Mouse (Mus musculus) MEL (cell line): ENCODE results near the gene Adcy4. TPM values are rescaled to one million over a fixed set of nuclear protein-coding genes. Genes with fewer than 3 reads are reported as not detected.

Source experiments
- DNase-seq: peaks from one replicate; pipeline ENCODE4 v3.0.0; 2011; ENCODE audit warnings: low read depth, low spot score
- H3K27ac ChIP-seq: 2 replicates; pipeline ENCODE4 v1.5.1; 2012; ENCODE audit warnings: low read depth, mild to moderate bottlenecking, control low read depth, low read length, moderate library complexity; ENCODE audit not compliant: control insufficient read depth
- H3K27me3 ChIP-seq, 2 experiments: fragments of 150-350 bp in 1 of 2; sonication (generic) in 1 of 2; 2 replicates each; pipeline ENCODE4 v1.6.1; 2012; ENCODE audit warnings: low read length in 2 of 2, mild to moderate bottlenecking in 2 of 2, improper control_type of control experiment in 1 of 2, moderate library complexity in 1 of 2; ENCODE audit not compliant: insufficient read depth in 2 of 2, control insufficient read depth in 1 of 2
- H3K36me3 ChIP-seq, 2 experiments: 2 replicates each; pipeline ENCODE4 v1.6.1; 2012 to 2014; ENCODE audit warnings: low read length in 2 of 2, improper control_type of control experiment in 1 of 2, inconsistent platforms in 1 of 2, mild to moderate bottlenecking in 1 of 2; ENCODE audit not compliant: insufficient read depth in 2 of 2, control insufficient read depth in 1 of 2
- H3K4me1 ChIP-seq, 2 experiments: fragments of 150-350 bp in 1 of 2; sonication (generic) in 1 of 2; 2 replicates each; pipeline ENCODE4 v1.6.1; 2012; ENCODE audit warnings: low read length in 2 of 2, improper control_type of control experiment in 1 of 2, mild to moderate bottlenecking in 1 of 2; ENCODE audit not compliant: insufficient read depth in 2 of 2, control insufficient read depth in 1 of 2
- H3K4me3 ChIP-seq, 2 experiments: fragments of 150-350 bp in 1 of 2; sonication (generic) in 1 of 2; 2 replicates each; pipeline ENCODE4 v1.5.1; 2012; ENCODE audit warnings: low read depth in 2 of 2, low read length in 2 of 2, mild to moderate bottlenecking in 2 of 2, moderate library complexity in 2 of 2, control low read depth in 1 of 2, improper control_type of control experiment in 1 of 2; ENCODE audit not compliant: control insufficient read depth in 1 of 2, insufficient read depth in 1 of 2
- H3K79me2 ChIP-seq: 2 replicates; pipeline ENCODE4 v1.6.1; 2012; ENCODE audit warnings: mild to moderate bottlenecking, low read length, moderate library complexity; ENCODE audit not compliant: control insufficient read depth, poor library complexity, insufficient read depth
- H3K9ac ChIP-seq: 2 replicates; pipeline ENCODE4 v1.6.1; 2012; ENCODE audit warnings: low read depth, mild to moderate bottlenecking, control low read depth, low read length, moderate library complexity; ENCODE audit not compliant: control insufficient read depth, poor library complexity, severe bottlenecking
- H3K9me3 ChIP-seq: fragments of 150-350 bp; sonication (generic); replicated peaks from 2 replicates; pipeline ENCODE4 v1.6.1; 2012; ENCODE audit warnings: mild to moderate bottlenecking, low read length, improper control_type of control experiment, moderate library complexity; ENCODE audit not compliant: insufficient read depth
- BHLHE40 ChIP-seq: IDR thresholded peaks from 2 replicates; pipeline ENCODE4 v1.6.1; 2012; ENCODE audit warnings: low read depth, mild to moderate bottlenecking, inconsistent platforms, low read length, improper control_type of control experiment, borderline replicate concordance
- ELF1 ChIP-seq: IDR thresholded peaks from 2 replicates; pipeline ENCODE4 v1.6.1; 2014; ENCODE audit warnings: low read depth, mild to moderate bottlenecking, inconsistent platforms, low read length, improper control_type of control experiment, moderate library complexity
- EP300 ChIP-seq, 2 experiments: IDR thresholded peaks; 2 replicates each; pipeline ENCODE4 v1.6.1; 2011; ENCODE audit warnings: improper control_type of control experiment in 2 of 2, low read length in 2 of 2, low read depth in 1 of 2, mild to moderate bottlenecking in 1 of 2
- ETS1 ChIP-seq: IDR thresholded peaks from 2 replicates; pipeline ENCODE4 v1.6.1; 2012; ENCODE audit warnings: low read depth, mild to moderate bottlenecking, inconsistent platforms, low read length, improper control_type of control experiment, moderate library complexity
- GABPA ChIP-seq: IDR thresholded peaks from 2 replicates; pipeline ENCODE4 v1.6.1; 2012; ENCODE audit warnings: low read depth, mild to moderate bottlenecking, inconsistent platforms, low read length, improper control_type of control experiment, moderate library complexity
- HCFC1 ChIP-seq: IDR thresholded peaks from 2 replicates; pipeline ENCODE4 v1.6.1; 2012; ENCODE audit warnings: low read depth, mild to moderate bottlenecking, inconsistent platforms, low read length, improper control_type of control experiment, moderate library complexity
- JUND ChIP-seq: IDR thresholded peaks from 2 replicates; pipeline ENCODE4 v1.6.1; 2011; ENCODE audit warnings: low read depth, mild to moderate bottlenecking, improper control_type of control experiment, low read length
- KAT2A ChIP-seq: conservative IDR thresholded peaks from 2 replicates; pipeline ENCODE4 v1.6.1; 2012; ENCODE audit warnings: low read depth, low read length, improper control_type of control experiment, inconsistent platforms
- MAFK ChIP-seq: IDR thresholded peaks from 2 replicates; pipeline ENCODE4 v1.6.1; 2011; ENCODE audit warnings: low read depth, mild to moderate bottlenecking, low read length, improper control_type of control experiment, borderline replicate concordance
- MAX ChIP-seq: IDR thresholded peaks from 2 replicates; pipeline ENCODE4 v1.6.1; 2011; ENCODE audit warnings: low read length, improper control_type of control experiment
- MEF2A ChIP-seq: IDR thresholded peaks from 2 replicates; pipeline ENCODE4 v1.6.1; 2014; ENCODE audit warnings: low read depth, mild to moderate bottlenecking, inconsistent platforms, low read length, improper control_type of control experiment; ENCODE audit not compliant: poor library complexity, insufficient replicate concordance, severe bottlenecking; ENCODE audit errors: extremely low read depth
- MYB ChIP-seq: IDR thresholded peaks from 2 replicates; pipeline ENCODE4 v1.6.1; 2011; ENCODE audit warnings: mild to moderate bottlenecking, low read depth, low read length, improper control_type of control experiment
- MYC ChIP-seq: IDR thresholded peaks from 2 replicates; pipeline ENCODE4 v1.6.1; 2011; ENCODE audit warnings: low read depth, mild to moderate bottlenecking, low read length, improper control_type of control experiment, moderate library complexity
- NELFE ChIP-seq: IDR thresholded peaks from 2 replicates; pipeline ENCODE4 v1.6.1; 2011; ENCODE audit warnings: low read depth, low read length, improper control_type of control experiment
- POLR2A ChIP-seq, 2 experiments: IDR thresholded peaks; 2 replicates each; pipeline ENCODE4 v1.6.1; 2011 to 2012; ENCODE audit warnings: low read length in 2 of 2, mild to moderate bottlenecking in 2 of 2, control low read depth in 1 of 2, improper control_type of control experiment in 1 of 2, low read depth in 1 of 2, moderate library complexity in 1 of 2; ENCODE audit not compliant: control insufficient read depth in 1 of 2, insufficient read depth in 1 of 2, poor library complexity in 1 of 2
- POLR2AphosphoS5 ChIP-seq: IDR thresholded peaks from 2 replicates; pipeline ENCODE4 v1.6.1; 2012; ENCODE audit warnings: low read depth, borderline replicate concordance, mild to moderate bottlenecking, inconsistent platforms, low read length, moderate library complexity, mixed read lengths
- RAD21 ChIP-seq: IDR thresholded peaks from 2 replicates; pipeline ENCODE4 v1.6.1; 2011; ENCODE audit warnings: mild to moderate bottlenecking, low read depth, low read length, improper control_type of control experiment
- SIN3A ChIP-seq: IDR thresholded peaks from 2 replicates; pipeline ENCODE4 v1.6.1; 2012; ENCODE audit warnings: low read length, improper control_type of control experiment, inconsistent platforms
- TAL1 ChIP-seq: IDR thresholded peaks from 2 replicates; pipeline ENCODE4 v1.6.1; 2012; ENCODE audit warnings: mild to moderate bottlenecking, inconsistent platforms, low read length, moderate library complexity, mixed read lengths
- TCF12 ChIP-seq: IDR thresholded peaks from 2 replicates; pipeline ENCODE4 v1.6.1; 2014; ENCODE audit warnings: low read depth, mild to moderate bottlenecking, inconsistent platforms, low read length, improper control_type of control experiment, moderate library complexity
- UBTF ChIP-seq: IDR thresholded peaks from 2 replicates; pipeline ENCODE4 v1.6.1; 2012; ENCODE audit warnings: low read depth, mild to moderate bottlenecking, inconsistent platforms, low read length, improper control_type of control experiment, moderate library complexity, borderline replicate concordance; ENCODE audit not compliant: insufficient read depth
- USF1 ChIP-seq: IDR thresholded peaks from 2 replicates; pipeline ENCODE4 v1.6.1; 2014; ENCODE audit warnings: low read depth, mild to moderate bottlenecking, inconsistent platforms, low read length, improper control_type of control experiment, moderate library complexity
- USF2 ChIP-seq, 2 experiments: IDR thresholded peaks; 2 replicates each; pipeline ENCODE4 v1.6.1; 2011 to 2012; ENCODE audit warnings: improper control_type of control experiment in 2 of 2, low read length in 2 of 2, borderline replicate concordance in 1 of 2, inconsistent platforms in 1 of 2, low read depth in 1 of 2, mild to moderate bottlenecking in 1 of 2; ENCODE audit not compliant: insufficient read depth in 1 of 2
- ZC3H11A ChIP-seq: IDR thresholded peaks from 2 replicates; pipeline ENCODE4 v1.6.1; 2012; ENCODE audit warnings: low read depth, mild to moderate bottlenecking, inconsistent platforms, low read length, improper control_type of control experiment
- ZKSCAN1 ChIP-seq: IDR thresholded peaks from 2 replicates; pipeline ENCODE4 v1.6.1; 2012; ENCODE audit warnings: low read depth, mild to moderate bottlenecking, inconsistent platforms, low read length, improper control_type of control experiment, moderate library complexity
- polyA plus RNA-seq, 2 experiments: library from polyadenylated mRNA; stranded (reverse) in 1 of 2; unstranded in 1 of 2; fragments of >175 nt in 1 of 2; fragments of >200 nt in 1 of 2; gene quantifications; 2 replicates each; pipeline versions ENCODE4 v1.2.1 to v1.2.4; 2012; ENCODE audit warnings: low replicate concordance in 2 of 2, low read depth in 1 of 2; ENCODE audit not compliant: insufficient read length in 2 of 2, insufficient read depth in 1 of 2, missing spikeins in 1 of 2
- total RNA-seq: library from RNA; depleted of rRNA; stranded (reverse); fragments of 300-350 nt; gene quantifications from 2 replicates; pipeline ENCODE4 v1.2.3, GENCODE M21; 2012

Adcy4 gene
- total and polyA plus RNA-seq, 3 experiments: 0.19 to 0.35 TPM; not detected in 1

- TF ChIP-seq ETS1 (peak; percentile 52), MYB (no peak), HCFC1 (no peak), UBTF (no peak), ELF1 (no peak), MAX (peak; percentile 96), GABPA (no peak), JUND (no peak), MYC (peak; percentile 83), POLR2AphosphoS5 (no peak), EP300 (IDR thresholded peaks at IDR 0.05; ENCODE audit: low read depth in 1 of 2, low read length in 2 of 2) (peak; percentile 65 to 86), BHLHE40 (no peak), NELFE (no peak)
Measured at GRCm38 (mm10) chr14:55730531-55731032, 53.3 kb downstream of the Adcy4 start (continued).

- no peak for DNase-seq
- no peaks in the 10 kb centered on the region for H3K79me2 ChIP-seq
- no peaks in the 10 kb centered on the region for H3K27me3 ChIP-seq
- H3K4me3 ChIP-seq: no peak overlapping the region
- H3K4me1 ChIP-seq: peaks cover 13 to 45% of the 10 kb centered on the region in 2 experiments
- H3K9ac ChIP-seq: no peak overlapping the region
- no peak overlapping the region for H3K27ac ChIP-seq
- TF ChIP-seq MYC (no peak), MEF2A (no peak), TAL1 (no peak), ZC3H11A (no peak), TCF12 (no peak), SIN3A (no peak), POLR2A (IDR thresholded peaks at IDR 0.05; ENCODE audit: control insufficient read depth in 1 of 2, insufficient read depth in 1 of 2, low read depth in 1 of 2, low read length in 2 of 2, poor library complexity in 1 of 2) (no peak), USF2 (IDR thresholded peaks at IDR 0.05; ENCODE audit: borderline replicate concordance in 1 of 2, insufficient read depth in 1 of 2, low read depth in 1 of 2, low read length in 2 of 2) (no peak), BHLHE40 (no peak), NELFE (no peak), ZKSCAN1 (no peak), KAT2A (no peak), USF1 (no peak), MAX (no peak), UBTF (no peak), RAD21 (no peak), MAFK (no peak), ELF1 (no peak), GABPA (no peak)
- TF ChIP-seq, all 39 proteins: peak for 0
- Histone ChIP-seq H3K9me3 (no peaks in the 10 kb centered on the region), H3K36me3 (peaks cover 0 to 24% of the 10 kb centered on the region in 2 experiments; a peak in 2 of 4 replicates)
Measured at GRCm38 (mm10) chr14:55730116-55730515, 53.8 kb downstream of the Adcy4 start.
